Mouse (Mus musculus): ENCODE data around the gene Mrgprd.

DNA sequence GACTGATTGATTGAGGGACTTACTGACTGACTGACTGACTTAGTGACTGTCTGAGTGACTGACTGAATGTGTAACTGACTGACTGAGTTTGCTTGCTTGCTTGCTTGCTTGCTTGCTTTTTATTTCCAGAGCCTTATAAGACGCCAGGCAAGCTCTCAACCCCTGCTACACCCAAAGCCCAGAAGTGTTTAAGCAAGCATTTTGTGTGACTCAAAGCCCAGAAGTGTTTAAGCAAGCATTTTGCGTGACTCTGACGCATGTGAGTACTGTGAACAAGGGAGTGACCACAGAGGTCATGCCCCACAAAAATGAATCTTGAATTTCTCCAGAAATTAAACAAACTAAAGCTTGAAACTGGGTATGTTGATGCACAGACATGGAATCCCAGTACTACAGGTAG, 30.3 kb upstream of the Mrgprd start:
- TF ChIP-seq CTCF (IDR thresholded peaks at IDR 0.05; ENCODE audit: borderline replicate concordance, insufficient read depth, low read depth, low read length), result no peak
- TF ChIP-seq POLR2A (IDR thresholded peaks at IDR 0.05; ENCODE audit: borderline replicate concordance, insufficient read depth, low read length), result no peak
